Mouse (Mus musculus) CH12.LX (cell line): ENCODE results near the gene Ccdc65. TPM values are rescaled to one million over a fixed set of nuclear protein-coding genes. Genes with fewer than 3 reads are reported as not detected.

Experiments
- DNase-seq: peaks from one replicate; pipeline ENCODE4 v3.0.0-alpha.2; 2013; ENCODE audit errors: extremely low read depth
- H3K27ac ChIP-seq: 2 replicates; pipeline ENCODE4 v1.5.1; 2012; ENCODE audit warnings: low read depth, mild to moderate bottlenecking, control low read depth, moderate library complexity; ENCODE audit not compliant: insufficient read depth
- H3K27me3 ChIP-seq: replicated peaks from 2 replicates; pipeline ENCODE3; 2012; ENCODE audit warnings: inconsistent platforms
- H3K36me3 ChIP-seq, 2 experiments: replicated peaks in 1 of 2; 2 replicates each; pipeline versions ENCODE3 to v1.6.1; 2012; ENCODE audit warnings: inconsistent platforms in 1 of 2, low read length in 1 of 2, mild to moderate bottlenecking in 1 of 2, mixed read lengths in 1 of 2, moderate library complexity in 1 of 2; ENCODE audit not compliant: control insufficient read depth in 1 of 2, insufficient read depth in 1 of 2
- H3K4me1 ChIP-seq, 2 experiments: 2 replicates each; pipeline ENCODE4 v1.6.1; 2012; ENCODE audit warnings: inconsistent platforms in 1 of 2, moderate library complexity in 1 of 2; ENCODE audit not compliant: insufficient read depth in 2 of 2, control insufficient read depth in 1 of 2
- H3K4me2 ChIP-seq: 2 replicates; pipeline ENCODE4 v1.6.1; 2012; ENCODE audit warnings: low read depth, mild to moderate bottlenecking, control low read depth; ENCODE audit not compliant: poor library complexity, insufficient read depth, severe bottlenecking
- H3K4me3 ChIP-seq, 3 experiments: fragments of 150-350 bp in 1 of 3; sonication (generic) in 1 of 3; replicated peaks in 1 of 3; 2 replicates each; pipeline versions ENCODE3 to v1.5.1; 2011 to 2012; ENCODE audit warnings: low read depth in 2 of 3, low read length in 2 of 3, mild to moderate bottlenecking in 2 of 3, moderate library complexity in 2 of 3, control low read depth in 1 of 3, improper control_type of control experiment in 1 of 3, inconsistent platforms in 1 of 3, mixed read lengths in 1 of 3; ENCODE audit not compliant: poor library complexity in 1 of 3
- H3K79me2 ChIP-seq: replicated peaks from 2 replicates; pipeline ENCODE4 v1.6.1; 2012; ENCODE audit warnings: mild to moderate bottlenecking, moderate library complexity; ENCODE audit not compliant: control insufficient read depth, poor library complexity, insufficient read depth, severe bottlenecking; ENCODE audit errors: extremely low read depth
- H3K9ac ChIP-seq: 2 replicates; pipeline ENCODE4 v1.6.1; 2012; ENCODE audit warnings: low read depth, mild to moderate bottlenecking, control low read depth, moderate library complexity; ENCODE audit not compliant: insufficient read depth
- H3K9me3 ChIP-seq: replicated peaks from 2 replicates; pipeline ENCODE3; 2012; ENCODE audit warnings: low read length, inconsistent platforms, mixed read lengths
- CHD2 ChIP-seq: IDR thresholded peaks from 2 replicates; pipeline ENCODE4 v1.6.1; 2011; ENCODE audit warnings: low read length, improper control_type of control experiment
- CTCF ChIP-seq, 2 experiments: IDR thresholded peaks in 1 of 2; conservative IDR thresholded peaks in 1 of 2; 2 replicates each; pipeline ENCODE4 v1.5.1; 2011 to 2012; ENCODE audit warnings: low read depth in 2 of 2, low read length in 2 of 2, improper control_type of control experiment in 1 of 2, inconsistent platforms in 1 of 2, mild to moderate bottlenecking in 1 of 2, moderate library complexity in 1 of 2
- EP300 ChIP-seq: IDR thresholded peaks from 2 replicates; pipeline ENCODE4 v1.6.1; 2011; ENCODE audit warnings: low read length, improper control_type of control experiment
- ETS1 ChIP-seq: conservative IDR thresholded peaks from 2 replicates; pipeline ENCODE4 v1.6.1; 2012; ENCODE audit warnings: low read depth, mild to moderate bottlenecking, inconsistent platforms, low read length, improper control_type of control experiment, moderate library complexity
- GABPA ChIP-seq: IDR thresholded peaks from 2 replicates; pipeline ENCODE4 v1.6.1; 2012; ENCODE audit warnings: low read depth, low read length, improper control_type of control experiment, inconsistent platforms; ENCODE audit not compliant: insufficient replicate concordance
- JUN ChIP-seq: IDR thresholded peaks from 2 replicates; pipeline ENCODE4 v1.6.1; 2011; ENCODE audit warnings: low read depth, mild to moderate bottlenecking, low read length, improper control_type of control experiment, moderate library complexity; ENCODE audit not compliant: insufficient read depth
- KAT2A ChIP-seq: IDR thresholded peaks from 2 replicates; pipeline ENCODE4 v1.6.1; 2012; ENCODE audit warnings: low read length, improper control_type of control experiment, inconsistent platforms; ENCODE audit not compliant: insufficient replicate concordance
- MAFK ChIP-seq: IDR thresholded peaks from 2 replicates; pipeline ENCODE4 v1.6.1; 2011; ENCODE audit warnings: low read length, improper control_type of control experiment; ENCODE audit not compliant: insufficient replicate concordance
- MAZ ChIP-seq: IDR thresholded peaks from 2 replicates; pipeline ENCODE4 v1.6.1; 2012; ENCODE audit warnings: low read depth, mild to moderate bottlenecking, inconsistent platforms, low read length, improper control_type of control experiment, moderate library complexity
- MYC ChIP-seq: IDR thresholded peaks from 2 replicates; pipeline ENCODE4 v1.6.1; 2011; ENCODE audit warnings: low read depth, mild to moderate bottlenecking, improper control_type of control experiment, low read length
- NELFE ChIP-seq: IDR thresholded peaks from 2 replicates; pipeline ENCODE4 v1.6.1; 2011; ENCODE audit warnings: low read depth, low read length, improper control_type of control experiment
- NRF1 ChIP-seq: IDR thresholded peaks from 2 replicates; pipeline ENCODE4 v1.6.1; 2014; ENCODE audit warnings: low read depth, mild to moderate bottlenecking, inconsistent platforms, low read length, improper control_type of control experiment, moderate library complexity
- POLR2A ChIP-seq: IDR thresholded peaks from 2 replicates; pipeline ENCODE4 v1.6.1; 2011; ENCODE audit warnings: low read depth, mild to moderate bottlenecking, improper control_type of control experiment, low read length
- RAD21 ChIP-seq: IDR thresholded peaks from 2 replicates; pipeline ENCODE4 v1.6.1; 2011; ENCODE audit warnings: low read depth, mild to moderate bottlenecking, low read length, improper control_type of control experiment, moderate library complexity
- SIN3A ChIP-seq: IDR thresholded peaks from 2 replicates; pipeline ENCODE4 v1.6.1; 2012; ENCODE audit warnings: low read length, improper control_type of control experiment, inconsistent platforms
- SMC3 ChIP-seq: IDR thresholded peaks from 2 replicates; pipeline ENCODE4 v1.6.1; 2011; ENCODE audit warnings: low read depth, low read length, improper control_type of control experiment
- TCF12 ChIP-seq: IDR thresholded peaks from 2 replicates; pipeline ENCODE4 v1.6.1; 2014; ENCODE audit warnings: low read depth, mild to moderate bottlenecking, inconsistent platforms, low read length, improper control_type of control experiment
- ZKSCAN1 ChIP-seq: IDR thresholded peaks from 2 replicates; pipeline ENCODE4 v1.6.1; 2012; ENCODE audit warnings: low read depth, inconsistent platforms, low read length, improper control_type of control experiment, borderline replicate concordance
- dilution Hi-C: fragments of 300-500 bp; cut with MboI; formaldehyde crosslinking; loops from 2 replicates; pipeline ENCODE4 v1.14.3; 2020; ENCODE audit warnings: low sequenced_read_pairs; ENCODE audit not compliant: extremely low pct_unique_long_range_greater_than_20kb, extremely low pct_ligation_motif_present
- in situ Hi-C: fragments of 300-500 bp; cut with MboI; formaldehyde crosslinking; loops from 3 replicates; pipeline ENCODE4 v1.14.3; 2019; ENCODE audit warnings: low sequenced_read_pairs, low pct_ligation_motif_present, low pct_unique_long_range_greater_than_20kb, mixed read lengths
- polyA plus RNA-seq: library from polyadenylated mRNA; unstranded; fragments of >175 nt; gene quantifications from 2 replicates; pipeline ENCODE4 v1.2.1, GENCODE M21; 2012; ENCODE audit warnings: low read depth; ENCODE audit not compliant: insufficient read length
- total RNA-seq, 2 experiments: library from RNA; depleted of rRNA; stranded (reverse); fragments of 300-350 nt in 1 of 2; fragments of >200 nt in 1 of 2; gene quantifications; 2 replicates each; pipeline ENCODE4 v1.2.3; 2012 to 2014

Ccdc65 gene
- total and polyA plus RNA-seq, 3 experiments: 0.11 to 0.13 TPM; not detected in 1

DNA sequence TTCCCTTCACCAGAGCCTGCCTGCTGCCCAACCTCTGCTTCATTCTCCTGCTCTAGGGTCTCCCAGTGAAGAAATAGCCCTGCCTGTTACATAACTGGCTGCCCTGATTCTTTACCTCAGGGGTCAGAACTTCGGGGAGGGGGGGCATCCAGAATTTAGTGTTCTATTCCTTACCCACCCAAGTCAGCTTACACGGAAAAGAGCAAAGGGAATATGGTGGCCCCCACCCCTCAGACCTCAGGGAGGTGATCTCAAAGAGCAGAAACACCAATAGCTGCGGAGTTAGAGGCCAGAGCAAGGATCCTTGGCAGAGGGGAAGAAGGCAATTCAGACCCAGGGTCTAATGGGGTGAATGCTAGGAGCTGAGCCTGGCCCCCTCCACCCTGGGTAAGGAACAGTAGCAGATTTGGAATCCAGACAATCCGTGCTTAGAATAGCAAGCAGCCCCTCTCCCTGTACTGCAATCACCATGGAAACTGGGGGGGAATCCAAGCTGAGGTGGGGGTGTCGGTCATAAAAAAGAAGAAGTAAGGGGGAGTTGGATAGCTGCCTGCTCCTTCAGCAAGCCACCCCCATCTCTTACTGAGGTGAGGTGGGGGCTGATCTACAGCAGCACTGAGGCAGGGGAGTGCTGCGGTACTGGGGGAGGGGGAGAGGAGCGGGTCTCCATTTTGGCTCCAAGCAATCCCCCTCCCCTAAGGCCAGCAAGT is 33.6 kb upstream of the Ccdc65 start:
- Histone ChIP-seq H3K9me3 (no peaks in the 10 kb centered on the region), H3K36me3 (peaks cover 6 to 44% of the 10 kb centered on the region in 2 experiments), H3K27me3 (peaks cover 3% of the 10 kb centered on the region), H3K27ac (no peak overlapping the region), H3K9ac (no peak overlapping the region), H3K4me2 (no peak overlapping the region), H3K4me3 (no peak overlapping the region), H3K4me1 (peaks cover 14 to 35% of the 10 kb centered on the region in 2 experiments), H3K79me2 (no peaks in the 10 kb centered on the region)
- in situ Hi-C loops (loop anchor here (5.0 kb wide), 1 partner anchor 33 kb away; the partner anchor contains the start of gene Ccdc65), dilution Hi-C loops (no loop called here)
- TF ChIP-seq MYC (no peak), GABPA (no peak), CHD2 (no peak), MAZ (no peak), JUN (no peak), TCF12 (no peak)
- DNase-seq: no peak

DNA sequence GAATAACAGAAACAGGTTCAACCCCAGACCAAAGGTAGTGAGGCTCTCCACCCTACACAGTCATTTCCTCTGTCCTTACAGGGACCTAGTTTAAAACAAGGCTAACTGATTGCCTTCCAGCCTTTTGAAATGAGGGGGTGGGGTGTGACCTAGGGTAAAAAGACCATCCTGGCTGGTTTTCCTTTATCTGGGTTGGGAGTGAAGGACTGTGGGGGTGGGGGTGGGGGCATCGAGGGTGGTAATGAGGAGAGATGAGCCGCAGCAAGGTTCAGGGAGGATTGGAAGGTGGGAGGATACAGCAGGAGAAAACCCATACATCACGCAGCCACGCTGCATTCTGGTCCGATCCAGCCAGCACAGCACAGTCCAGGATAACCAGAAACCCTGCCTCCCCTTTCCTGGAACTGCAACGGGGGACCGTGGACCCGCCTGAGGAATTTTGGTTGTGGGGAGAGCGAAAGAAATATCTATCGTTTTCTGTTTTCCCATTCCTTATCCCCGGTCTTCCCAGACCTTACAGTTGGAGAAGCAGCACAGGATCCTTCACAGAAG is 32.9 kb upstream of the Ccdc65 start:
- Histone ChIP-seq H3K36me3 (peaks cover 4 to 40% of the 10 kb centered on the region in 2 experiments), H3K27me3 (peaks cover 5% of the 10 kb centered on the region), H3K4me1 (peaks cover 14 to 35% of the 10 kb centered on the region in 2 experiments), H3K4me3 (no peak overlapping the region), H3K27ac (no peak overlapping the region), H3K9ac (no peak overlapping the region), H3K4me2 (no peak overlapping the region), H3K9me3 (no peaks in the 10 kb centered on the region), H3K79me2 (no peaks in the 10 kb centered on the region)
- dilution Hi-C loops (no loop called here), in situ Hi-C loops (loop anchor here (5.0 kb wide), 1 partner anchor 32 kb away; the partner anchor contains the start of gene Ccdc65)
- DNase-seq: no peak
- TF ChIP-seq MAZ (no peak), JUN (no peak), NRF1 (no peak), ZKSCAN1 (no peak), POLR2A (no peak), CHD2 (no peak), SIN3A (no peak), MAFK (no peak), EP300 (no peak), RAD21 (no peak), KAT2A (no peak), MYC (no peak), ETS1 (no peak), CTCF (conservative IDR thresholded peaks at IDR 0.05 in 1 of 2, IDR thresholded peaks at IDR 0.05 in 1 of 2; ENCODE audit: low read depth in 2 of 2, low read length in 2 of 2) (no peak), NELFE (no peak), SMC3 (no peak)
